Mouse (Mus musculus) E14TG2a.4 (cell line): Measurements from ENCODE around the gene Mmp11.

Experiments
- CTCF ChIP-seq: conservative IDR thresholded peaks from 2 replicates; pipeline ENCODE4 v1.5.1; 2014; ENCODE audit warnings: low read length
- NANOG ChIP-seq: IDR thresholded peaks from 2 replicates; pipeline ENCODE4 v1.6.1; 2014; ENCODE audit warnings: borderline replicate concordance, low read length, mixed read lengths

DNA sequence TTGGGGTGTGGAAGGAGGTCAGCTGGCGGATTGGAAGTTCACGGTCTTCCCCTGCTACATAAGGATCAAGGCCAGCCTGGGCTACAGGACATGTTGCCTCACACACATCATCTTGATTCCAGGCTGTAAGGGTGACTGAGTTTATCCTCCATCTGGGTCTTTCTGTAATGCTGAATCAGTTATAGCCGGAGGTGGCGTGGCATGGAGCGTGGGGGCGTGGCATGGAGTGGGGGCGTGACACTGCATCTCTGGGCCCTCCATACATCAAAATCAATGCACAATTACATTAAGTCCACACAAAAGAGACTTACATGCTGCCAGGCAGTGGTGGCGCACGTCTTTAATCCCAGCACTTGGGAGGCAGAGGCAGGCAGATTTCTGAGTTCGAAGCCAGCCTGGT, 55.9 kb downstream of the Mmp11 start:
- TF ChIP-seq CTCF (no peak), NANOG (no peak)
